Mouse (Mus musculus) embryonic facial prominence, embryonic 11.5 days (tissue): ENCODE data around the gene Flt3l. TPM values are rescaled to one million over a fixed set of nuclear protein-coding genes. Genes with fewer than 3 reads are reported as not detected.
A peak's percentile ranks its signal among the peaks of the same experiment; 100 is the strongest.

Experiments used
- ATAC-seq: fragments of 200-750 bp; cut with Nextera tagmentation; replicated peaks from 2 replicates; pipeline ENCODE4 v1.8.0; 2017; ENCODE audit warnings: low read depth; ENCODE audit not compliant: insufficient number of reproducible peaks, low FRiP score, low TSS enrichment
- DNase-seq: peaks from one replicate; pipeline ENCODE4 v3.0.0-alpha.2; 2015; ENCODE audit warnings: low spot score
- H3K27ac ChIP-seq: fragments of 300-500 bp; sonication (generic); replicated peaks from 2 replicates; pipeline ENCODE4 v1.5.1; 2014; ENCODE audit warnings: mild to moderate bottlenecking, low read depth, low read length, control low read depth
- H3K27me3 ChIP-seq: fragments of 300-500 bp; sonication (generic); 2 replicates; pipeline ENCODE4 v1.6.1; 2014; ENCODE audit warnings: mild to moderate bottlenecking, low read length, moderate library complexity, mixed read lengths; ENCODE audit not compliant: control insufficient read depth, insufficient read depth
- H3K36me3 ChIP-seq: fragments of 300-500 bp; sonication (generic); replicated peaks from 2 replicates; pipeline ENCODE4 v1.6.1; 2014; ENCODE audit warnings: low read depth, mild to moderate bottlenecking, low read length, moderate library complexity, mixed read lengths; ENCODE audit not compliant: control insufficient read depth, insufficient read depth
- H3K4me1 ChIP-seq: fragments of 300-500 bp; sonication (generic); 2 replicates; pipeline ENCODE4 v1.6.1; 2014; ENCODE audit warnings: low read length, mixed read lengths; ENCODE audit not compliant: control insufficient read depth, insufficient read depth
- H3K4me2 ChIP-seq: fragments of 300-500 bp; sonication (generic); 2 replicates; pipeline ENCODE4 v1.6.1; 2014; ENCODE audit warnings: low read depth, mild to moderate bottlenecking, control low read depth, low read length, moderate library complexity
- H3K4me3 ChIP-seq: fragments of 300-500 bp; sonication (generic); 2 replicates; pipeline ENCODE4 v1.5.1; 2014; ENCODE audit warnings: low read depth, low read length, control low read depth
- H3K9ac ChIP-seq: fragments of 300-500 bp; sonication (generic); replicated peaks from 2 replicates; pipeline ENCODE4 v1.6.1; 2014; ENCODE audit warnings: mild to moderate bottlenecking, control low read depth, low read length
- H3K9me3 ChIP-seq: fragments of 300-500 bp; sonication (generic); replicated peaks from 2 replicates; pipeline ENCODE4 v1.6.1; 2016; ENCODE audit warnings: mild to moderate bottlenecking, low read length, inconsistent platforms, mixed read lengths; ENCODE audit not compliant: control insufficient read depth
- whole genome bisulfite sequencing: fragments of 180-500 bp; shearing (Covaris S2); extraction: QIAGEN DNeasy Blood & Tissue Kit; methylation state at CpG from one replicate; pipeline ENCODE4 v1.1.7; 2014; 5-methylcytosine and 5-hydroxymethylcytosine counted together
- polyA plus RNA-seq: library from polyadenylated mRNA; unstranded; fragments of >200 nt; fragmentation: Nextera tagmentation; extraction: Ambion mirVana; gene quantifications from 2 replicates; pipeline ENCODE4 v1.2.1, GENCODE M21; 2014

Flt3l gene
- polyA plus RNA-seq, 1 experiment from 2014 or later, result 0.52 TPM

DNA sequence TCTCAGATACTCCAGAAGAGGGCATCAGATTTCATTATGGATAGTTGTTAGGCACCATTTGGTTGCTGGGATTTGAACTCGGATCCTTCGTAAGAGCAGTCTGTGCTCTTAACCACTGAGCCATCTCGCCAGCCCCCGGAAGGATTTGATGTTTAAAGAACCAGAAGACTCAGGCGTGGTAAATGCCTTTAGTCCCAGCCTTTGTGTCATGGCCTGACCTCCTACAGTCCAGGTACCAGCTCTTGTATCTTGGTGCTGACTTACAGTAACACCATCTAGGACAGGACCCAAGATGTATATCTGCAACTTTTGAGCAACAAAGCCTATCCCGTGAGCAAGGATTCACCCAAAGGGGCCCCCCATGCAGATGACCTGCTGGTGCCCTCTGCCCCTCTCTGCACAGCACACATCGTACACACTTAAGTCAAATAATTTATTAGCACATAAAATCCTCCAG, 11.1 kb downstream of the Flt3l start:
- no peaks in the 10 kb centered on the region for H3K27me3 ChIP-seq
- peaks cover 3% of the 10 kb centered on the region for H3K4me1 ChIP-seq
- no peak overlapping the region for H3K4me3 ChIP-seq
- no peak overlapping the region for H3K9ac ChIP-seq
- no peaks in the 10 kb centered on the region for H3K9me3 ChIP-seq
- peak overlapping the region; percentile 77; the same call in 1 of the 2 replicates for H3K27ac ChIP-seq
- no peak for ATAC-seq
- DNase-seq, result peak; percentile 73
- peak overlapping the region; percentile 21; the same call in 1 of the 2 replicates for H3K4me2 ChIP-seq
- 24% methylated on average over 7 of the region's 7 CpGs for WGBS
- peaks cover 24% of the 10 kb centered on the region for H3K36me3 ChIP-seq

DNA sequence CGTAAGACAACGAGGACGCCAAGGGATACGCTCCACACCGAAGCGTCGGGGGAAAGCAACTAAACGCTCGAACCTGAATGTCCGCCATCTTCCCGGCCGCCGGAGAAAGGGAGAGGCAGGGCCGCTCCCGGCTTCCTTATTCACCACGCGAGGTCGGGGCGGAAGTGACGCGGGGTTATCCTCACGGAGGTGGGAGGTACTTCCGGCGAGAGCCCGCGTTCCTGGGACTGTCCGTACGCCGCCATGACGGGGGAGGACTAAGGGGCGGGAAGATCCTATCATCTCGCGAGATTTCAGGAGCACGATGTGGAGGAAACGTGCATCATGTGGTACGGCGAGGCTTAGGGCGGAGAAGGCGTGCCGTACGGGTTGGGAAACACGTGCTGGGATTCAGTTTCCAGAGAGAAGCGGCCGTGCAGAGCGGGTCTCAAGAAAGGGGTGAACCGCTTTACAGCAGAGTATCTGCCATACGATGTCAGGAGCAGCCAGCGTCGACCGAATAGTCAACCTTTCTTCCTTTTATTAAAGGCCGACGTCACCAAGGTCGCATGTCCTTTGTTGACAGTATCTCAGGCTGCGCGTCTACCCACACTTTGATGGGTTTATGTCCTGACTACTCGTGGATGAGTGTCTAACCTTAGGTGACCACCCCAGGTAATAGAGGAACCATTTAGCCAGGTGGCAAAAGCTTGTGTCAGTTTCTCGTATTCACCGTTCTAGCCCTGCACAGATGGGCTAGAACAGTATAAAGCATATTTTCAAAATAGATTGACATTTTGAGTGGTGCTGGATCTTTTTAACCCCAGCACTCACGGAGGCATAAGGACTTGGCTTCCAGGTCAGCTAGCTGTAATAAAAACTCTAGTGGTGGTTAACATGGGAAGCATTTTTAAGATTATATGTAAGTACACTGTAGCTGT, 11.7 kb downstream of the Flt3l start, which contains the start of gene Rps11:
Gene Rps11, minus strand, starts transcription at position 216 of the 920 bp plus-strand sequence.
- Histone ChIP-seq H3K4me3 (peak within 1 kb of the TSS; percentile 65), H3K9ac (peak within 1 kb of the TSS; percentile 89), H3K27me3 (no peaks in the 10 kb centered on the region), H3K36me3 (peaks cover 27% of the 10 kb centered on the region), H3K4me2 (peak within 1 kb of the TSS; percentile 63), H3K27ac (peak within 1 kb of the TSS; percentile 77), H3K9me3 (no peaks in the 10 kb centered on the region), H3K4me1 (peaks cover 3% of the 10 kb centered on the region)
- DNase-seq (peak; percentile 100), ATAC-seq (peak; percentile 82)
- under 1% methylated on average over 59 of the region's 59 CpGs for WGBS

DNA sequence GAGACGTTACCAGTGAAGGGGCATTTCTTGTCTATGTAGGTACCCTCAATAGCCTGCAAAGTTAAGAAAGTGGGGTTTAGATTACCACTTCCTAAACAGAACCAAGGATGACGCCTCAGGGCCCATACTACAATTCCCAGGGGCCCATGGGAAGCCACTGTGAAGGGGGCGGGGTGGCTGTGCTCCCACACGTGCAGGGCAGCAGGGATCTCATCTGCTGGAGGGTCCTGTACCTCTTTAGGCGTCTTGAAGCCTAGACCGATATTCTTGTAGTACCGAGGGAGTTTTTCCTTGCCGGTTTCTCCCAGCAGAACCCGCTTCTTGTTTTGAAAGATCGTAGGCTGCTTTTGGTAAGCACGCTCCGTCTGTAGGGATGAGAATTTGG, 13.1 kb downstream of the Flt3l start:
- Histone ChIP-seq H3K36me3 (peaks cover 27% of the 10 kb centered on the region), H3K4me1 (peaks cover 3% of the 10 kb centered on the region), H3K27me3 (no peaks in the 10 kb centered on the region), H3K27ac (no peak overlapping the region), H3K9ac (peak overlapping the region; percentile 89), H3K9me3 (no peaks in the 10 kb centered on the region), H3K4me2 (peak overlapping the region; percentile 63), H3K4me3 (peak overlapping the region; percentile 65)
- DNase-seq (peak; percentile 42), ATAC-seq (no peak)
- WGBS, result 22% methylated on average over 12 of the region's 12 CpGs

- Histone ChIP-seq H3K4me3 (peak overlapping the region; percentile 65), H3K9ac (peak overlapping the region; percentile 89), H3K4me2 (peak overlapping the region; percentile 63), H3K27ac (no peak overlapping the region), H3K9me3 (no peaks in the 10 kb centered on the region), H3K36me3 (peaks cover 27% of the 10 kb centered on the region), H3K4me1 (peaks cover 3% of the 10 kb centered on the region), H3K27me3 (no peaks in the 10 kb centered on the region)
- WGBS, result 85% methylated on average over 15 of the region's 15 CpGs
- ATAC-seq, result no peak
- DNase-seq, result no peak
These were observed 13.6 kb downstream of the Flt3l start for GRCm38 (mm10) chr7:45122561-45123185.

- Histone ChIP-seq H3K27ac (no peak overlapping the region), H3K4me2 (no peak overlapping the region), H3K9me3 (no peaks in the 10 kb centered on the region), H3K4me3 (no peak overlapping the region), H3K4me1 (peaks cover 3% of the 10 kb centered on the region; the same call in 1 of the 2 replicates), H3K27me3 (no peaks in the 10 kb centered on the region), H3K36me3 (peaks cover 27% of the 10 kb centered on the region), H3K9ac (peak overlapping the region; percentile 22; the same call in 1 of the 2 replicates)
- DNase-seq (no peak), ATAC-seq (no peak)
These were observed 14.3 kb downstream of the Flt3l start for GRCm38 (mm10) chr7:45121966-45122365.

DNA sequence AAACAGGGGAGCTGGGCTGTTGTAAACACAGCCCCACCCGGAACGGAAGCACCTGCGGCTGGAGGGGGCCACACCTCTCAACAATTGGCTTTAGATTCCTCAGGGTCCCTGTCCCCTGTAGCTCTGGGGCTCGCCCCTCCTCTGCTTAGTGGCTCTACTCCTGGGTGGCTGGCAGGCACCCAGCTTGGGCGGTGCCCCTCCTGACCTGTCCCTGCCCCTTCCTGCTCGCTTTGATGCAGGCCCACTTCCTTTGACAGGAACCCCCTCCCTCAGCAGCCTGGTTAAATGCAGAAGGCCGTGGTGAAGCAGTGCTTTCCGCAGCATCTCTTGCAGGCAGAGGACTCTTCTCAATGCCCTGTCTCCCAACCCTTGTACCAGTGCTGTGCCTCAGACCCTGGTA, 14.8 kb downstream of the Flt3l start:
- Histone ChIP-seq H3K4me2 (no peak overlapping the region), H3K4me1 (peaks cover 3% of the 10 kb centered on the region; the same call in 1 of the 2 replicates), H3K27ac (no peak overlapping the region), H3K4me3 (no peak overlapping the region), H3K9me3 (no peaks in the 10 kb centered on the region), H3K36me3 (peaks cover 25% of the 10 kb centered on the region), H3K9ac (peak overlapping the region; percentile 22; the same call in 1 of the 2 replicates), H3K27me3 (no peaks in the 10 kb centered on the region)
- 68% methylated on average over 8 of the region's 8 CpGs for WGBS
- ATAC-seq (no peak), DNase-seq (no peak)

- Histone ChIP-seq H3K27me3 (no peaks in the 10 kb centered on the region), H3K36me3 (peaks cover 22% of the 10 kb centered on the region)
These were observed 16.2 kb downstream of the Flt3l start for GRCm38 (mm10) chr7:45119780-45120709.

More at GRCm38 (mm10) chr7:45119780-45120709, 16.2 kb downstream of the Flt3l start:
- ATAC-seq (no peak), DNase-seq (no peak)
- Histone ChIP-seq H3K9me3 (no peaks in the 10 kb centered on the region), H3K9ac (no peak overlapping the region), H3K4me1 (peaks cover 3% of the 10 kb centered on the region; the same call in 1 of the 2 replicates), H3K4me3 (no peak overlapping the region), H3K4me2 (no peak overlapping the region), H3K27ac (no peak overlapping the region)
- WGBS, result 82% methylated on average over 5 of the region's 5 CpGs
